Comparison of ENCODE assay signal across 28 mouse cellular contexts in genomic region chr8:91755062-91755461, GRCm38 (mm10). TPM values are rescaled to one million over a fixed set of nuclear protein-coding genes. Genes with fewer than 3 reads are reported as not detected.
DNase-seq lines count a peak whose midpoint lies in the region; ATAC-seq lines count a peak whose summit lies in the region.
"Had no signal": no experiment of that assay in that cellular context is flagged by ENCODE, and none has a peak within 500 bp of the region (broad histone marks: within the 10 kb centered on the region; RNA-seq: fewer than 3 reads in every experiment).

No protein-coding gene starts in this region.

- H3K27me3 ChIP-seq in kidney, embryonic 15.5 days: no peaks in the 10 kb centered on the region
- H3K27me3 ChIP-seq in kidney, embryonic 16.5 days (ENCODE audit: insufficient read depth, low read length): 0 out of 2 replicates have a peak, but pooled peaks cover 3% of the 10 kb centered on the region
- H3K27me3 ChIP-seq in midbrain, embryonic 16.5 days (ENCODE audit: control insufficient read depth, insufficient read depth, low read depth, low read length): no peaks in the 10 kb centered on the region
- H3K27me3 ChIP-seq in forebrain, embryonic 15.5 days: no peaks in the 10 kb centered on the region
- H3K27me3 ChIP-seq: CH12.LX; embryonic facial prominence, embryonic 15.5 days; heart, embryonic 12.5 days; heart, embryonic 15.5 days; hindbrain, embryonic 13.5 days had no signal

- no peak for ATAC-seq in kidney, embryonic 15.5 days (replicated peaks; ENCODE audit: low FRiP score)
- ATAC-seq in kidney, embryonic 16.5 days (ENCODE audit: low FRiP score, low TSS enrichment): 0 out of 2 replicates have a peak, but pooled peaks have one; percentile 63
- no peak for ATAC-seq in midbrain, embryonic 16.5 days
- ATAC-seq in forebrain, embryonic 15.5 days (replicated peaks): no peak
- ATAC-seq: forebrain, embryonic 16.5 days; hindbrain, embryonic 16.5 days; Patski had no signal

- H3K9ac ChIP-seq in kidney, embryonic 15.5 days: no peak overlapping the region
- H3K9ac ChIP-seq in kidney, embryonic 16.5 days (replicated peaks; ENCODE audit: low read length): no peak overlapping the region
- H3K9ac ChIP-seq in midbrain, embryonic 16.5 days (ENCODE audit: low read depth, low read length): no peak overlapping the region
- H3K9ac ChIP-seq in forebrain, embryonic 15.5 days (replicated peaks): no peak overlapping the region
- H3K9ac ChIP-seq: embryonic facial prominence, embryonic 12.5 days; embryonic facial prominence, embryonic 15.5 days; heart, embryonic 12.5 days; heart, embryonic 15.5 days; hindbrain, embryonic 13.5 days had no signal

- no peak overlapping the region; the same call in 1 of the 2 replicates for H3K27ac ChIP-seq in kidney, embryonic 15.5 days
- no peak overlapping the region for H3K27ac ChIP-seq in kidney, embryonic 16.5 days (ENCODE audit: low read length)
- H3K27ac ChIP-seq in midbrain, embryonic 16.5 days (ENCODE audit: low read length): no peak overlapping the region
- no peak overlapping the region for H3K27ac ChIP-seq in forebrain, embryonic 15.5 days (replicated peaks)
- H3K27ac ChIP-seq: embryonic facial prominence, embryonic 12.5 days; embryonic facial prominence, embryonic 15.5 days; heart, embryonic 15.5 days; hindbrain, embryonic 10.5 days; hindbrain, embryonic 13.5 days had no signal

- WGBS in kidney, embryonic 15.5 days: 76% methylated on average over 9 of the region's 9 CpGs
- WGBS in kidney, embryonic 16.5 days: 66% methylated on average over 9 of the region's 9 CpGs
- WGBS in midbrain, embryonic 16.5 days: 88% methylated on average over 9 of the region's 9 CpGs
- 89% methylated on average over 9 of the region's 9 CpGs for WGBS in forebrain, embryonic 15.5 days

- no peak overlapping the region for H3K4me2 ChIP-seq in kidney, embryonic 15.5 days
- H3K4me2 ChIP-seq in kidney, embryonic 16.5 days (replicated peaks; ENCODE audit: low read depth, low read length): no peak overlapping the region
- no peak overlapping the region for H3K4me2 ChIP-seq in midbrain, embryonic 16.5 days (ENCODE audit: low read length)
- H3K4me2 ChIP-seq in forebrain, embryonic 15.5 days (replicated peaks): no peak overlapping the region
- H3K4me2 ChIP-seq: embryonic facial prominence, embryonic 12.5 days; embryonic facial prominence, embryonic 15.5 days; heart, embryonic 12.5 days; heart, embryonic 15.5 days; hindbrain, embryonic 13.5 days had no signal

- H3K9me3 ChIP-seq in kidney, embryonic 15.5 days (replicated peaks): 0 out of 2 replicates have a peak, but pooled peaks cover 6% of the 10 kb centered on the region
- 0 out of 2 replicates have a peak, but pooled peaks cover 3% of the 10 kb centered on the region for H3K9me3 ChIP-seq in kidney, embryonic 16.5 days (ENCODE audit: low read length)
- H3K9me3 ChIP-seq in midbrain, embryonic 16.5 days (replicated peaks; ENCODE audit: control insufficient read depth, low read length, poor library complexity, severe bottlenecking): no peaks in the 10 kb centered on the region
- H3K9me3 ChIP-seq in forebrain, embryonic 15.5 days: no peaks in the 10 kb centered on the region
- H3K9me3 ChIP-seq: embryonic facial prominence, embryonic 12.5 days; embryonic facial prominence, embryonic 15.5 days; heart, embryonic 15.5 days; hindbrain, embryonic 10.5 days; hindbrain, embryonic 13.5 days had no signal

- no peaks in the 10 kb centered on the region for H3K36me3 ChIP-seq in kidney, embryonic 15.5 days
- H3K36me3 ChIP-seq in kidney, embryonic 16.5 days (ENCODE audit: insufficient read depth, low read length): no peaks in the 10 kb centered on the region
- H3K36me3 ChIP-seq in midbrain, embryonic 16.5 days (ENCODE audit: control insufficient read depth, insufficient read depth, low read length): no peaks in the 10 kb centered on the region
- no peaks in the 10 kb centered on the region for H3K36me3 ChIP-seq in forebrain, embryonic 15.5 days
- H3K36me3 ChIP-seq: embryonic facial prominence, embryonic 12.5 days; embryonic facial prominence, embryonic 15.5 days; G1E; heart, embryonic 12.5 days; heart, embryonic 15.5 days; hindbrain, embryonic 10.5 days; hindbrain, embryonic 13.5 days had no signal

- DNase-seq in kidney, adult 18-20 months: peak; percentile 72
- peak; percentile 68 for DNase-seq in kidney, postnatal 14 days
- DNase-seq in kidney, postnatal 4 days: peak; percentile 13 to 45
- no peak for DNase-seq in cerebellum, postnatal 25 days
- DNase-seq: adrenal gland, postnatal 10 days; adrenal gland, postnatal 36 days; B cell, adult 2 months; cerebellum, adult 18-20 months; cerebellum, adult 9-10 months; cerebellum, postnatal 14 days; gastrocnemius, postnatal 10 days; heart, postnatal 10 days; heart, postnatal 36 days had no signal

- peaks cover 6% of the 10 kb centered on the region; the same call in 1 of the 2 replicates for H3K4me1 ChIP-seq in kidney, embryonic 15.5 days
- no peaks in the 10 kb centered on the region for H3K4me1 ChIP-seq in kidney, embryonic 16.5 days (ENCODE audit: insufficient read depth, low read length)
- H3K4me1 ChIP-seq in midbrain, embryonic 16.5 days (ENCODE audit: control insufficient read depth, insufficient read depth, low read length): no peaks in the 10 kb centered on the region; the same call in 1 of the 2 replicates
- 0 out of 2 replicates have a peak, but pooled peaks cover 6% of the 10 kb centered on the region for H3K4me1 ChIP-seq in forebrain, embryonic 15.5 days
- H3K4me1 ChIP-seq: hindbrain, embryonic 10.5 days had no signal

- H3K4me3 ChIP-seq in kidney, embryonic 15.5 days (replicated peaks): no peak overlapping the region
- no peak overlapping the region for H3K4me3 ChIP-seq in kidney, embryonic 16.5 days (ENCODE audit: low read length)
- H3K4me3 ChIP-seq in midbrain, embryonic 16.5 days (ENCODE audit: low read depth, low read length): no peak overlapping the region
- H3K4me3 ChIP-seq in forebrain, embryonic 15.5 days: no peak overlapping the region
- H3K4me3 ChIP-seq: embryonic facial prominence, embryonic 12.5 days; embryonic facial prominence, embryonic 15.5 days; heart, embryonic 12.5 days; heart, embryonic 15.5 days; hindbrain, embryonic 10.5 days; hindbrain, embryonic 13.5 days had no signal

RNA-seq across cellular contexts. Expression of gene Irx3, which starts 46.8 kb away (rescaled TPM):
- 15.6 TPM in 2 replicates for polyA plus RNA-seq in kidney, embryonic 15.5 days (2015; fragmentation: Nextera tagmentation; extraction: Ambion mirVana)
- 14.5 and 14.7 TPM in 2 replicates for polyA plus RNA-seq in kidney, embryonic 16.5 days (2015; fragmentation: Nextera tagmentation; extraction: Ambion mirVana)
- 16.2 and 16.9 TPM in 2 replicates for polyA plus RNA-seq in midbrain, embryonic 16.5 days (2015; fragmentation: Nextera tagmentation; extraction: Ambion mirVana)
- 1.6 TPM in 2 replicates for polyA plus RNA-seq in forebrain, embryonic 15.5 days (2015; fragmentation: Nextera tagmentation; extraction: Ambion mirVana)
- polyA plus RNA-seq: G1E had no signal

Comparison
In these comparisons a context has a peak if more than half of its experiments do, and no peak if none do; other contexts are left out.
1. DNase-seq: peak in kidney, adult 18-20 months (single experiment), kidney, postnatal 14 days (single experiment) and kidney, postnatal 4 days (2 of 2); none in cerebellum, postnatal 25 days (0 of 2).